Mouse (Mus musculus) G1E-ER4 (cell line): ENCODE data around the gene Pan2. TPM values are rescaled to one million over a fixed set of nuclear protein-coding genes. Genes with fewer than 3 reads are reported as not detected.

ENCODE experiments used
- GATA1 ChIP-seq: IDR thresholded peaks from one replicate; pipeline ENCODE4 v1.8.0; 2012; ENCODE audit warnings: low read length, inconsistent platforms
- polyA plus RNA-seq: library from polyadenylated mRNA; stranded (reverse); fragments of >175 nt; gene quantifications from 2 replicates; pipeline ENCODE4 v1.2.3, GENCODE M21; 2012

Pan2 gene
- polyA plus RNA-seq, result 2.7 and 3.1 TPM in 2 replicates

DNA sequence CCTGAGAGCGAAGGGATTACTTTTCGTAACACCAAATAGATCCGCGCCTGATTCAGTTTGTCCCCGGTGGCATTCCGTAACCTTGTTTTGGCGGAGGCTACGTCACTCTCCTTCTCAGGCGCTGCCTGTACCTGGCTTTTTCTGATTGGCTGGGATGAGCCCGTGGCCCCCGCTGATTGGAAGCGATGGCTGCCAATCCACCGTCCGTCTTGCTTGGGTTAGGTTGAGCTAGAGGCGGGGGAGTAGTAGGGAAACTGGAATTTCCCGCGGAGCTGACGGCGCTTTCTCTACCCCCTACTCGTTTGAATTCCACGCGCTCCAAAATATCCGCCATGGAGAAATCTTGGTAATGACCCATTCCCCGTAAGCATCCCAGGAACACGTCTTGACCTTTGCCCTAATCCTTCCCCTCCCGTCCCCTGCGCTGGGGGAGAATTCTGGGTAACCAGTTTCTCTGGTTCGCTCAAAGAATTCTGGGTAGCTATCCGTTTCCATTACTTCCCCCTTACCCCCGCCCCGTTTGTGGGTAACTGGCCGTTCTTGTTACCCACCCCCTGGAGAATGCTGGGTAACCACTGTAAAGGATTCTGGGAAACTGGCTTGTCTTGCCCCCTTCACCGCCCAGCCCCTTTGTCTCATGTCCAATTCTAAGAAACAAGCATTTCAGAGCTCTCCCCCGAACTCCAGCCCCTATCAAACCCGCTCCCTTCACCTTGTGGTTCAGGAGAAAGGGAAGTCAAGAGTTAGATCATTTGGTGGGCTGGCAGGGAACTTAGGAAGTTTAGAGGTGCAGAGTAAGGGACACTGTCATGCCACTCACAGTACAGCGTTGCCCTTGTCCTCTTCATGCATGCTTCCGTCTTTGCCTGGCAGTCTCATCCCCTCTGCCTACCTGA lies at the start of gene Pan2:
Gene Pan2 (plus strand): TSS at position 210 of the 896 bp plus-strand sequence.
- TF ChIP-seq GATA1, result no peak

GRCm38 (mm10) chr10:128253677-128254255 lies 49.4 kb upstream of the Pan2 start, which contains the start of gene Apon:
Gene Apon, plus strand, starts transcription at chr10:128254096.
- no peak for TF ChIP-seq GATA1

DNA sequence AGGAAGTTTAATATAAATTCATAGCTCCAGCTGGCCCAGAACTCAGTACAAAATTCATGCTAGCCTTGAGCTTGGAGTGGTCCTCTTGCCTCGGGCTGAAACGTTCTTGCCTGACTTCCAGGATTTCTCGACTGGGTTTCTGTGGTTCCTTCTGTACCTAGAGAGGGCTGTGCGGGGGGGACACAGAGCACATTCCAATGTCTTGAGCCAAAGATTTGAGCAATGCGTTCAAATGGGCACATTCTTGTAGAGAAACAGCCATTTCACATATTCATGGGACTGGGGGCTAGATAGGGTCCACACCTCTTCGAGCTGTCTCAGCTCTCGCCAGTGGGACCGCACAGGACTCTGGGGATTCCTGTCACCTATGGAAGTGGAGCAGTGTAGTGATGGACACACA lies 47.2 kb upstream of the Pan2 start:
- TF ChIP-seq GATA1, result no peak

GRCm38 (mm10) chr10:128256328-128256727 lies 46.8 kb upstream of the Pan2 start:
- no peak for TF ChIP-seq GATA1

- TF ChIP-seq GATA1, result no peak
Measured at GRCm38 (mm10) chr10:128258953-128259352, 44.2 kb upstream of the Pan2 start.

DNA sequence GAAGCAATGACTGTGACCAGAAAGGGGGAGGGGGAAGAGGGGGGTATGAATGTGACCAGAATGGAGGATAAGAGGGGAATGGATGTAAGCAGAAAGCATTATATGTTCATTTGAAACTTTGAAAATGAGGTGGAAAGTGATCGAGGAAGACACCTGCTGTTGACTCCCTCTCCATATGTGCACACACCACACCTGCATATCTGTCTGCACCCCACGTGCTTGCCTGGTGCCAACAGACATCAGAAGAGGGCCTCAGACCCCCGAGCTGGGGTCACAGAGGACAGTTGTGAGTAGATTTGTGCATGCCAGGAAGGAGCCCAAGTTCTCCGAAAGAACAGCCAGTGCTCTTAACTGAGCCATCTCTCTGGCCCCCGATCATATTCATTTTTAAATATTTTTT lies 43.2 kb upstream of the Pan2 start:
- no peak for TF ChIP-seq GATA1

GRCm38 (mm10) chr10:128262300-128262699 lies 40.8 kb upstream of the Pan2 start:
- no peak for TF ChIP-seq GATA1

GRCm38 (mm10) chr10:128263393-128264310 lies 39.5 kb upstream of the Pan2 start:
- TF ChIP-seq GATA1, result no peak

- no peak for TF ChIP-seq GATA1
Measured at GRCm38 (mm10) chr10:128268371-128268770, 34.8 kb upstream of the Pan2 start, which contains the start of gene Apof. Gene Apof, plus strand, starts transcription at chr10:128268671.

GRCm38 (mm10) chr10:128269206-128269910 lies 33.8 kb upstream of the Pan2 start:
- no peak for TF ChIP-seq GATA1

GRCm38 (mm10) chr10:128270287-128270841 lies 32.8 kb upstream of the Pan2 start, which contains the start of gene Stat2:
Gene Stat2, plus strand, starts transcription at chr10:128270559.
- TF ChIP-seq GATA1, result no peak

GRCm38 (mm10) chr10:128270866-128271265 lies 32.3 kb upstream of the Pan2 start:
- TF ChIP-seq GATA1, result no peak

DNA sequence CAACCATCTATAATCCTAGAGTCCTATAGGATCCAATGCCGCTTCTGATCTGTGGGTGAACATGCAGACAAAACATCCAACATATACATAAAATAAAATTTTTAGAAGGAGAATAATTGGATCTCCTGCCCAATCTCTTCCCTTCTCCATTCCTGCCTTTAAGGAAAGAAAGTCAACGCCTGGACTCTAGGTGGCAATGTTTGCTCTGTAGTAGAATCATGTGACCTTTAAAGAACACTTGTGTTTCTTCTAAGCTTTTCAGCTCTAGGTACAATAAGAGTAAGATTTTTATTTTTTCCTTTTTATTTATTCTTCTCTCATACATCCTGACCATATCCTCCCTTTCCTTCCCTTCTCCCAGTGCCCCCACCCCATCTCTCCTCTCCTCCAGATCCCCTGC lies 31.3 kb upstream of the Pan2 start:
- TF ChIP-seq GATA1, result no peak

- no peak for TF ChIP-seq GATA1
Measured at GRCm38 (mm10) chr10:128278158-128278557, 25.0 kb upstream of the Pan2 start.

- no peak for TF ChIP-seq GATA1
Measured at GRCm38 (mm10) chr10:128280943-128281342, 22.2 kb upstream of the Pan2 start.
